Mouse (Mus musculus) layer of hippocampus, postnatal 10 days (tissue): Measurements from ENCODE around the gene Olfr26. TPM values are rescaled to one million over a fixed set of nuclear protein-coding genes. Genes with fewer than 3 reads are reported as not detected.
"Not testable (repeated sequence)": the region's sequence is repeated elsewhere in the genome, so short reads cannot be mapped to it uniquely, and the experiment has no call there.

ENCODE experiments used
- DNase-seq, 2 experiments: peaks; one replicate each; pipeline ENCODE4 v3.0.0; 2021; ENCODE audit warnings: low spot score in 2 of 2
- long read RNA-seq: library from polyadenylated mRNA; stranded (forward); transcript quantifications from one replicate; pipeline ENCODE4 v2.0.0, GENCODE M21; 2023
- total RNA-seq, 2 experiments: library from RNA; stranded (reverse); gene quantifications; 2 replicates each; pipeline ENCODE4 v1.2.3; 2021

The Olfr26 gene
- total RNA-seq, result not detected
- long read RNA-seq, result 0 reads

DNA sequence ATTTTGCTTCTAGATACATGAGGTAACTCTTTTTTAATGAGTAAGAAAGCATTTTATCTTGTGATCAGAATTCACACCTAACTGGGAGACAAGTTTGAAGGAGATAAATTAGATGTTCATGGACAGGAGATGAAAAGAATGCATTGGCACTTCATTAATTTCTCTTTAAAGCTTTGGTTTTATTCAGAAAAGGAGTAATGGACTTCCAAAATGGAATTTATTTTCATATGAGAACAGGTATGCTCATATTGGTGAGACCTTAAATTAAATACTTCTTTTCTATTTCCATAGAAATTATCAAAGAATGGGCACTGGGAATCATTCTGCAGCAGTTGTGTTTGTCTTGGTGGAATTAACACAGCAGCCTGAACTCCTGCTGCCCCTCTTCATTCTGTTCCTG lies at the start of gene Olfr26:
TSS of gene Olfr26 (plus strand) at position 301 of the 400 bp plus-strand sequence.
- DNase-seq, result no peak

DNA sequence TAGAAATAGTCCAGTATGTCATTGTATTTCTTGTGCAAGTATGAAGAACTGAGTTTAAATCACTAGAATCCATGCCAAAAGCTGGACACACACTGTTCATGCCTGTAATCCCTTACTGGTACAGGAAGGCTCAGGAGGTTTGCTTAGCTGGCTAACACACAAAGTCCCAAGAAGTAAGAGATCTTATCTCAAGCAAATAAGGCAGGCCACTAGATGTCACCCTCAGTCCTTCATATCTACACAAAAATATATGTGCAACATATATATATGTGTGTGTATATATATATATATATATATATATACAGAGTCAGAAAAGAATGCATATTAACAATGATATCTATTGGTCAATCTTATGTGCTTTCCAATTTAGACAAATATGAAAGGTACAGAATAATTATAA lies 49.2 kb upstream of the Olfr26 start:
- no peak for DNase-seq

DNA sequence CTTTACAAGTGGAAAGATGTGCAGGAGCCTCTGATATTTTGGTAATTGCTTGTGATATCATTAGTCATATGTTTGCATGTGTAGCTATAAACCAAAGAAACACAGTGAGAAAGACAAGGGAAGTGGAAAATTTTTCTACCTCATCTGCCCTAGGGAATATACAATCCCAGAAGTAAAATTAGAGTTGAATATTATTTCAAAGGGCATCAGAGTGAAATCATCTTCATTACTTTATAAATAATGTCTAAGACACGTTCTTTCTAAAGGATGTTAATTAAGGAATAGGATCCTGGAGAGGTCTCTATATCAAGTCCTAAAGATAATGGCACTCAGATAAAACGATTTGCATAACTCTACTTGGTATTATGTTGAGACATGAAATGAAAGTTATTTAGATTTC lies 40.5 kb upstream of the Olfr26 start, which contains the start of gene Olfr922:
TSS of gene Olfr922 (plus strand) at position 301 of the 400 bp plus-strand sequence.
- no peak for DNase-seq

DNA sequence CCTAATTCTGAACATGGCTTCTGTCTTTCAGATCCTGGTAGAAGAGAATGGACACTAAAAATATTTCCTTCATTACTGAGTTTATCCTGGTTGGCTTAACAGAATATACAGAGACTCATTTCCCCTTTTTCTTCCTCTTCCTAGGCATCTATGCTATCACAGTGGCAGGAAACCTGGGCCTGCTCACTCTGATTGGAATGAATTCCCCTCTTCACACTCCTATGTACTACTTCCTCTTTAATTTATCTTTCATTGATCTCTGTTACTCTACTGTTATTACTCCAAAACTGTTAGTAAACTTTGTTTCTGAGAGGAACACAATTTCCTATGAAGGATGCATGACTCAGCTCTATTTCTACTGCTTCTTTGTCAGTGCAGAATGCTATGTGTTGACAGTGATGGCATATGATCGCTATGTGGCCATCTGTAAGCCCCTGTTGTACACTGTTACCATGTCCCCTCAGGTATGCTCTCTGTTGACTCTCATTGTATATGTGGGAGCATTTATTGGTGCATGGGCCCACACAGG lies 39.3 kb upstream of the Olfr26 start:
- no peak for DNase-seq

DNA sequence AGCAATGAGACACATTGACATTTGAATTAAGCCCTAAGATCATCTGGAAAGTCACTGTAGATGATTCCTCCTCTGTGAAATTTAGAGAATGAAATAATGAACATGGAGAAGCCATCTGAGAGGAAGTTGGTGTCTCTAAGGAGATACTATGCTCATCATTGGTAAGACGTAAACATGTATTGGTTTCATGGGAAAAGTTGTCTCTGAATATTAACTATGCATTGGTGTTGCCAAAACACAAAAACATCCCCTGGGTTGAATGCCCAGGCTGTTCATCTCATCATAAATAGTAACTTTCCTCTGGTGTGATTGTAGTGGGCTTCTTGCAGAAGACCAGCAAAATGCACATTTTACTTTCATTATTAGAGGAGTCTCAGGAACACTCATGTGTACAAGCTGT lies 28.6 kb upstream of the Olfr26 start, which contains the start of gene Olfr923:
TSS of gene Olfr923 (plus strand) at position 301 of the 400 bp plus-strand sequence.
- DNase-seq, result no peak

DNA sequence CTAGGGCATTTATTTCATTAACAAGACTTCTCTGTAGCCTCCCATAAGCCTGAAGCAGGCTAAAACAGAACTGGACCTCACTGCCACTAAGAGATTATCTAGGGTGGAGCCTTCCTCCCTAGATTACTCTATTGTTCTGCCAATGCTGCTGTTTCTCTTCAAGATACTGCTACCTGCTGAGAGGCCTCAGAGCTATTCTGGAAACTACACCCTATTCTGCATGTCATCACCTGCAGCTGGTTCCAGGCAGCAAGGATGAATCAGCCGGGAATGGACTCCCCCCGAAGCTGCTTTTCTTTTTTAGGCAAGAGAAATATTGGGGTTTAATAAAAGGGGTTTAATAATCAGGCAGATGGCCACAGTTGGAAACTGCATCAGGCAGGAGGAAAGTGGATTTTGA lies 21.8 kb upstream of the Olfr26 start:
- DNase-seq, result no peak

DNA sequence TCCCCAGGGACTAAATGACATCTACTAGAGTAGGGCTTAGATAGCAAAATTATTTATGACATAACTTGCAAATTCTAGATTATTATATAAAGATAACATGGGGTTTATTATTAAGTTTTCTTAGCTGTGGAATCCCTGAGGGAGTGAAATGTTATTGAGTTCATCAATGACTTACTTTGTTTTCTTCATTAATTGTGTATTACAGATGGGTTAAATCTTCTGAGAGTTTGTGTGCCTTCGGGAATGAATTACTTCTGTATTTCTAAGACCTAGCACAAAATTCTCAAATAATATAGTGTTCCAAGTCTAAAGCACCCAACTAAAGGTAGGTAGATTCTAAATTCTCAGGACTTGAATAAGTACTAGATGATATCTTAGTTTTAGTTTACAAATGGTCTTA lies 10.7 kb upstream of the Olfr26 start, which contains the start of gene Olfr924:
TSS of gene Olfr924 (plus strand) at position 301 of the 400 bp plus-strand sequence.
- no peak for DNase-seq

DNA sequence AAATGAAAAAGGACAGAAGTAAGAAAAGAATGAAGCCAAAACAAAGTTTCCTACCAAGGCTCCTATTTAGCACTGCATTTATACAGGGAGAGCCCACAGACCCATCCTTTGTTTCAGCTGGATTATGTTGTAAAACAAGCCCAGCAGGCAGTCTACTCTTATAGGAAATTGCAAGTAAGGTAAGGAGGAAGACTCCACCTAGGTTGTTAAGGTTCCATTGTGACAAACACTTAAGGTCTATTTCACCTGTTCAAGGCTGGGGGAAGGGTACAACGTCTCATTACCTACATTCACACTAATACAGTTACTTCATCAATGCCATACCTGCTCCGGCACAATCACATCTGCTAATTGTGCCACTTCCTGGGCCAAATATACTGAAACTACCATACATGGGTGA lies 20.0 kb downstream of the Olfr26 start:
- not testable (repeated sequence) for DNase-seq

DNA sequence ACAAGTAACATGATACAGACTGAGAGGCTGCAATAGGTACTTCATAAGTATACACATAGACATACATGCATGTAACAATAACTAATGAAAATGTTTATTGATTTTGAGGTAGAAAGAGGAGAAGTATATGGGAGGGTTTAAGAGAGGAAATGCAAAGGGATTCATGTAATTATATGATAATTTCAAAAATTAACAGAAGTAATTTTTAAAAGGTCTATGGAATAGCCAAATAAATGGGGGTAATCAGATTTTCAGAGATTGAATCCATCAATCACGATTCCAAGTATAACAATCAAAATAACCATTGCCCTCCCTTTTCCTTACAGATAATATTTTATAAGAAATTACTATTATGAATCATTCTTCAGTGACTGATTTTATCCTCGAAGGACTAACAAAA lies 22.0 kb downstream of the Olfr26 start, which contains the start of gene Olfr926:
TSS of gene Olfr926 (plus strand) at position 301 of the 400 bp plus-strand sequence.
- no peak for DNase-seq

Other genes starting within 250 kb of the Olfr26 start
- gene Olfr914, start 250.0 kb upstream of the Olfr26 start, total RNA-seq, result not detected
- not detected for gene Olfr916, start 195.2 kb upstream of the Olfr26 start, total RNA-seq
- gene Olfr917, start 189.2 kb upstream of the Olfr26 start, total RNA-seq, result not detected
- gene Olfr918, start 180.5 kb upstream of the Olfr26 start, total RNA-seq, result not detected
- gene Olfr919, start 151.4 kb upstream of the Olfr26 start, total RNA-seq, result not detected
- 10 to 100 TPM in 1 of 2 experiments, 1 to 10 TPM in 1; 9.3 to 12.0 TPM for gene Vwa5a, start 136.8 kb upstream of the Olfr26 start, total RNA-seq
- not detected for gene Olfr920, start 102.8 kb upstream of the Olfr26 start, total RNA-seq
- not detected for gene Olfr921, start 82.0 kb upstream of the Olfr26 start, total RNA-seq
- gene Olfr922, start 40.4 kb upstream of the Olfr26 start, total RNA-seq, result not detected
- gene Olfr923, start 28.5 kb upstream of the Olfr26 start, total RNA-seq, result not detected
- not detected for gene Olfr924, start 10.6 kb upstream of the Olfr26 start, total RNA-seq
- not detected for gene Olfr926, start 22.1 kb downstream of the Olfr26 start, total RNA-seq
- gene Olfr930, start 74.7 kb downstream of the Olfr26 start, total RNA-seq, result not detected
- gene Olfr933, start 117.3 kb downstream of the Olfr26 start, total RNA-seq, result not detected
- gene Olfr934, start 133.3 kb downstream of the Olfr26 start, total RNA-seq, result not detected
- not detected for gene Olfr935, start 144.6 kb downstream of the Olfr26 start, total RNA-seq
- gene Olfr146, start 168.3 kb downstream of the Olfr26 start, total RNA-seq, result not detected
- gene Olfr937, start 209.9 kb downstream of the Olfr26 start, total RNA-seq, result not detected
- not detected for gene Olfr938, start 223.8 kb downstream of the Olfr26 start, total RNA-seq